Mouse (Mus musculus) small intestine, adult 10 weeks (tissue): ENCODE results near the gene Cnbp. TPM values are rescaled to one million over a fixed set of nuclear protein-coding genes. Genes with fewer than 3 reads are reported as not detected.

Source experiments
- polyA plus RNA-seq: library from polyadenylated mRNA; stranded (reverse); fragments of 350-450 nt; fragmentation: Illumina TruSeq; extraction: RNeasy Lipid Tissue Mini Kit (QIAGEN cat#74804); gene quantifications from one replicate; pipeline ENCODE4 v1.2.3, GENCODE M21; 2014; ENCODE audit warnings: low replicate concordance

Cnbp gene
- 634 TPM for polyA plus RNA-seq

DNA sequence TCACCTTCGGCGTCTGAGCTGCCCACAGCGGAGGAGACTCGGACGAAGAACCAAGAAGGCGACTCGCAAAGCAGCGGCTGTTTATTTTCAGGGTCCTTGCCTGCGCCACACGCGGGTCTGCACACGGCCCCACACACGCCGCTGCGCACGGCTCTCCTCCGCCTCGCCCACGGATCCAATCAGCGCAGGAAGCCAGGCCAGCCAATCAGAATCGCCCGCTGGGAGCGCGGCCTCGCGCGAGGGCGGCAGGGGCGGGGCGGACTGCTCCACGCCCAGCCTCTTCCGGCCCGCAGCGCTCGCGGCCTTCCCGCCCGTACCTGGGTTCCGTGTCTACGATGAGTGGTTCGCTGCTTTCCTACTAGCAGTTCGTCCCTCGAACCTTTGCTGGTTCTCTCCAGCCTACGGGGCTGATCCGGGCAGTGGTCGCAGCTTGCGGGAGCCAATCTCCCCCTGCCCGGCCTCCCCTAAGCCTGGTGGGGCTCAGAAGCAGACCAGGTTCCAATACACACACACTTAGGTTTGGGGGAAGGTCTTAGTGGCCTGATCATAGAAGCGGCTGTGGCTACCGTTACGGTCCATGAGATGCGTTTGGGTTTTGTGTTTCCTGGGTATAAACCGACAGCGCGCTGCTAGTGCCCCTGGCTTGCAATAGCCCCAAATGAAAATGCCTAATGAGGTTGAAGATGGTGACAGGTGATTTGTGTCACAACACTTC lies at the start of gene Cnbp:
Cnbp (minus strand) TSS at position 207 of the 715 bp plus-strand sequence.

DNA sequence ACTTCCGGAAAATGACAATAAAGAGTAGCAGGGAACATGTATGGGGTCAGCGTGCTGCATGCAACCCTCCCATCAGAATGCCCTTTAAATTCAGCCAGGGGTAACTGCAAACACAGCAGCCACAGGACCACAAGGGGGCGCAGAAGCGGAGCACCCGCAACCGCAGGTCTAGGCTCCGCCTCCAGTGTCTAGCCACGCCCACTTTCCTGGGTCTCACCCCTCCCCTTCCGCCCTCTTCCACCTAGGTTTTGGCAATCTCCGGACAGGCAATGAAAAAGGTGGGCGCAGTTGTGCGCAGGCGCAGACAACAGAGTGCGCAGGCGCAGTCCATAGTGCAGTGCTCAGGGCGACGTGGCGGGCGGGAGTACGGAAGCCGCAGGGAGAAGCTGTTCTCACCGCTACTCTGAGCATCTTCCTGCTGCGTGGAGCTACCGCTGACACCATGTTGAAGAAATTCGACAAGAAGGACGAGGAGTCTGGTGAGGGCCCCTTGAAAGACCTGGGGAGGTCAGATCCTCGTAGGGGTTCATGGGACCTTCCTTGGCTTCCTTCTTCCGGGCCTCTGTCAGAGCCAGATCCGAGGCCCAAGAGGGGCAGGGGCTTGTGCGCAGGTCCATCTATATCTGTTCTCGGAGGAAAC lies 36.8 kb upstream of the Cnbp start, which contains the start of gene Copg1:
Copg1 (plus strand) TSS at position 221 of the 640 bp plus-strand sequence.

DNA sequence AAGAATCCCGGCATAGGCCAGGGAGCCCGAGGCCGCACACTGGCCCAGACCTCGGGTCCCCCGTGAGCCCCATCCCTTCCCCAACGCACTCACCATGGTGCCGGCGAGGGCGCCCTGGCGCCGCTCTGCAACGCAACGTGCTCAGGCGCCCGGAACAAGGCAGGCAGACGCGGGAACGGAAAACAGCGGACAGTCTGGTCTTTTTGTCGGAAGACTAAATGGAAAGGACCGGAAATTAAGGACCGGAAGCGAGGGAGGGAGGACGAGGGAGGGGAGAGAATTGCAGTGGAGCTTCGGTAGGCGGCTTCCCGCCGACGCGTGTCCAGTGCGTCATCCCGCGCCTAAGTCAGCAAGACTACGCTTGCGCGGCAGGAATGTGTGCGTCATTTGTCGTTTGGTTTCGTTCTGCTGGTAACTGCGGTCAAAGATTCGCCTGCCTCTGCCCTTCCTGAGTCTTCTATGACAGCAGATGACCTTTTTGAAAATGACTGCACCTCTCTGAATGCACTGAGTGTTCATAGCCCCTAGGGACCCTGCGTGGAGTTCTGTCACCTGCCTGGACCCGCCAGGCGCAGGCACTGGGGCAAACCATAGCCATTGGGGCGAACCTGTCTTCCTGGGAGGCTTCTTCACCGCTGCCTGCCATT lies 12.2 kb downstream of the Cnbp start, which contains the start of gene Isy1:
Isy1 (minus strand) TSS at position 248 of the 647 bp plus-strand sequence.

DNA sequence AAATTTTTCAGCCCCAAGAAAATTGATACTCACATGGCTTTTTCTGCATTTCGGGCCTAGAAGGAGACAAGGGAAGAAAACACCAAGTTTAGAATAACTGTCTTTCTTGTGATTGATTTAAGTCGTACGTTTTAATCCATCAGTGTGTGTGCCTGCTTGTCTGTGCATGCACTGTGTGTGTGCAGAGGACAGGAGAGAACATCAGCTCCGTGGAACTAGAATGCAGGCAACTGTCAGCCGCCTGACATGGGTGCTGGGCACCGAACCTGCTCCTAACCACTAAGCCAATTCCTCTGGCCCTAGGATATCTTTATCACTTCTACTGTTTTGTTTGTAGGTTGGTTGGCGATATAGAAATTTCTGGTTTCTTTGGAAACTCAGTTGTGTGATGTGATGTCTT lies 15.2 kb downstream of the Cnbp start, which contains the start of gene Gm45140:
Gm45140 (minus strand) TSS at position 101 of the 400 bp plus-strand sequence.

DNA sequence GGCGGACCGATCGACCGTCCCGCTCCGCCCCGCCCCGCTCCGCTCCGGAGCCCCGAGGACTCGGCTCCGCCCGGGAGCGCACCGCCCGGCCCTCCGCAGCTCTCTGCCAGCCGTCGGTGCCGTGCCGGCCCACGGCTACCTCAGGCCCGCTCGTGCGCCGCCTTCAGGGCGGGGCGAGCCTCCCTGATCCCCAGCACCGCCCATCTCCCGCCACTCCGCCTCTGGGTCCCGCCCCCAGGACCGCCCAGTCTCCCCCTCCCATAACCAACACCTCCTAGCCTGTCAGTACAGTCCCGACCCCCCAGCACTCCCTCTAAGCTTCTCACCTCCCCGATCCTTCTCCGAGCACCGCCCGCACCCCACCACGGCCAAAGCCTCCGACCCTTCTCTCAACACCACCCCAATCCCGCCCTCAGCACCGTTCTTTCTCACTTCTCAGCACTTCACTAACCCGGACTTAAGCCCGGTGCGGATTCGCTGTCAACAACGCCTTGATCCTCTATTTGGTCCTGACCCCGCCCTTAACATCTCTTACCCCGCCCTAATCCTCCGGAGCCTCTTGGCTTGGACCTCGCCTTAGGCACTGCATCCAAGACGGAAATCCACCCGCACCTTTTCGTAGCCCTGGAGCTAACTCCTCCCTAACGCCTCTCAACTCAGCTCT lies 39.1 kb downstream of the Cnbp start, which contains the start of gene Rab43:
Rab43 (minus strand) TSS at position 490 of the 664 bp plus-strand sequence.

Other genes starting within 250 kb of the Cnbp start
- 6.0 TPM for gene Aplf, start 178.9 kb downstream of the Cnbp start, polyA plus RNA-seq
- gene Efcc1, start 120.2 kb downstream of the Cnbp start, polyA plus RNA-seq, result not detected
- not detected for gene Gp9, start 73.0 kb downstream of the Cnbp start, polyA plus RNA-seq
- 29.1 TPM for gene Rab43, start 38.9 kb downstream of the Cnbp start, polyA plus RNA-seq
- gene Gm45140, start 15.3 kb downstream of the Cnbp start, polyA plus RNA-seq, result not detected
- 7.5 TPM for gene Isy1, start 12.3 kb downstream of the Cnbp start, polyA plus RNA-seq
- gene Copg1, start 36.7 kb upstream of the Cnbp start, polyA plus RNA-seq, result 22.2 TPM
- 7.0 TPM for gene Hmces, start 62.8 kb upstream of the Cnbp start, polyA plus RNA-seq
- gene H1fx, start 130.5 kb upstream of the Cnbp start, polyA plus RNA-seq, result not detected
- gene Rab7, start 194.2 kb upstream of the Cnbp start, polyA plus RNA-seq, result 208 TPM
- 65.0 TPM for gene Rpn1, start 233.4 kb upstream of the Cnbp start, polyA plus RNA-seq